Mouse (Mus musculus): ENCODE data around the gene Slc27a5.

DNA sequence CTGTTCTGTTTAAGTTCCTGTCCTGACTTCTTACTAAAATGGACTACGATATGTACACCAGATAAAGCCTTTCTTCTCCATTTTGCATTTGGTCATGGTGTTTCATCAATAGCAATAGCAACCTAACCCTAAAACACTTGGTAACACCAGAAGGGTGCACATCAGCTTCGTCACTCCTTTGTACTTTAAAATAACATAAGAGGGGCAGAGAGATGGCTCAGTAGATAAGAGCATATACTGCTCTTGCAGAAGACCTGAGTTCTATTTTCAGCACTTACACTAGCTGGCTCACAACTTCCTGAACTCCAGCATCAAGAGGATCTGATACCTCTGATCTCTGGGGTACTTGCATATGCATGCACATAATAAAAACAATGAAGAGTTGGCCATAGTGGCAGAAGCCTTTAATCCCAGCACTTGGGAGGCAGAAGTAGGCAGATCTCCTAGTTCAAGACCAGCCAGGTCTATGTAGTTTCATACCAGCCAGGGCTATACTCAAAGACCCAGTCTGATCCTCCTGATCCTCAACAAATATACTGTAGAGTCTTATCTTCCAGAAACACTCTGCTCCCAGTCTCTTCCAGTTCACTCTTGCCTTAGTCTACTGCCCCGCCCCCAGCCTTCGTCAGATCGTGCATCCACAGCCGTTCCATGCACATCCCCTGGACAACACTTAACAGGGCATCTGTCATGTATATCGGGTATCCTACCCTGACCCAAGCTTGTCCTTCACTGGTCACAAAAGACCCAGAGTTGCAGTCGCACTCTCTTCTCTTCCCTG, 10.4 kb downstream of the Slc27a5 start:
- no peak for TF ChIP-seq CTCF (IDR thresholded peaks at IDR 0.05; ENCODE audit: extremely low read depth, insufficient read length, insufficient replicate concordance, low read depth, low read length)
- TF ChIP-seq POLR2A (IDR thresholded peaks at IDR 0.05; ENCODE audit: low read depth, low read length): no peak
